Mouse (Mus musculus): ENCODE measurements around the gene Olfr390.

The Olfr390 gene

GRCm38 (mm10) chr11:73782664-73783063 is at the start of gene Olfr390:
Gene Olfr390, plus strand, starts transcription at chr11:73782964.
- DNase-seq: no peak

GRCm38 (mm10) chr11:73759115-73759514 is 23.6 kb upstream of the Olfr390 start:
- no peak for DNase-seq

GRCm38 (mm10) chr11:73780613-73781012 is 2.2 kb upstream of the Olfr390 start, which contains the start of gene Olfr389:
Gene Olfr389, minus strand, starts transcription at chr11:73780713.
- no peak for DNase-seq

GRCm38 (mm10) chr11:73802952-73803351 is 20.2 kb downstream of the Olfr390 start, which contains the start of gene Olfr391-ps:
Gene Olfr391-ps, minus strand, starts transcription at chr11:73803052.
- DNase-seq: no peak

GRCm38 (mm10) chr11:73816949-73817348 is 34.2 kb downstream of the Olfr390 start, which contains the start of gene Olfr392:
Gene Olfr392, minus strand, starts transcription at chr11:73817049.
- DNase-seq: no peak

All from cerebellum, postnatal 10 days (tissue).